Mouse (Mus musculus): ENCODE data around the gene Polr2g.

GRCm38 (mm10) chr19:8815812-8816211 lies 17.4 kb upstream of the Polr2g start:
- TF ChIP-seq GATA1 (IDR thresholded peaks at IDR 0.05; ENCODE audit: borderline replicate concordance, low read length): no peak
- TF ChIP-seq FLI1 (IDR thresholded peaks at IDR 0.05; ENCODE audit: low read length): no peak

All from megakaryocyte, embryonic 14.5 days (primary cell).